Mouse (Mus musculus) splenic B cell, adult 2 months (primary cell): Measurements from ENCODE around the gene Banp.

Experiments used
- DNase-seq: peaks from one replicate; pipeline ENCODE4 v3.0.0-alpha.2; 2011; ENCODE audit warnings: low read depth, low spot score
- H3K27me3 ChIP-seq: 2 replicates; pipeline ENCODE4 v1.6.1; 2012; ENCODE audit warnings: mild to moderate bottlenecking, low read length, moderate library complexity, mixed read lengths; ENCODE audit not compliant: control insufficient read depth, poor library complexity, insufficient read depth, severe bottlenecking
- H3K36me3 ChIP-seq: 2 replicates; pipeline ENCODE4 v1.6.1; 2012; ENCODE audit warnings: mild to moderate bottlenecking, low read length, moderate library complexity, mixed read lengths; ENCODE audit not compliant: control insufficient read depth, poor library complexity, insufficient read depth, severe bottlenecking

Banp gene

GRCm38 (mm10) chr8:121952122-121952521 is 2.6 kb downstream of the Banp start:
- Histone ChIP-seq H3K36me3 (peaks cover 4% of the 10 kb centered on the region; the same call in 1 of the 2 replicates), H3K27me3 (no peaks in the 10 kb centered on the region)

GRCm38 (mm10) chr8:121952800-121953199 is 3.2 kb downstream of the Banp start:
- no peak for DNase-seq
- Histone ChIP-seq H3K36me3 (peaks cover 4% of the 10 kb centered on the region; the same call in 1 of the 2 replicates), H3K27me3 (no peaks in the 10 kb centered on the region)

More at GRCm38 (mm10) chr8:121952122-121952521, 2.6 kb downstream of the Banp start:
- DNase-seq = no peak

- DNase-seq = no peak
- Histone ChIP-seq H3K36me3 (peaks cover 4% of the 10 kb centered on the region; the same call in 1 of the 2 replicates), H3K27me3 (no peaks in the 10 kb centered on the region)
Observed at GRCm38 (mm10) chr8:121953821-121954545, 4.4 kb downstream of the Banp start.

GRCm38 (mm10) chr8:121954981-121955555 is 5.5 kb downstream of the Banp start:
- no peak for DNase-seq
- H3K36me3 ChIP-seq = peaks cover 4% of the 10 kb centered on the region; the same call in 1 of the 2 replicates
- H3K27me3 ChIP-seq = no peaks in the 10 kb centered on the region

- Histone ChIP-seq H3K36me3 (peaks cover 4% of the 10 kb centered on the region; the same call in 1 of the 2 replicates), H3K27me3 (no peaks in the 10 kb centered on the region)
- no peak for DNase-seq
Observed at GRCm38 (mm10) chr8:121955825-121956500, 6.4 kb downstream of the Banp start.

GRCm38 (mm10) chr8:121958395-121958794 is 8.8 kb downstream of the Banp start:
- Histone ChIP-seq H3K36me3 (peaks cover 6% of the 10 kb centered on the region; the same call in 1 of the 2 replicates), H3K27me3 (no peaks in the 10 kb centered on the region)
- no peak for DNase-seq

- H3K36me3 ChIP-seq = 0 out of 2 replicates have a peak, but pooled peaks cover 2% of the 10 kb centered on the region
- H3K27me3 ChIP-seq = no peaks in the 10 kb centered on the region
- no peak for DNase-seq
Observed at GRCm38 (mm10) chr8:121962892-121963291, 13.3 kb downstream of the Banp start.

- no peak for DNase-seq
- Histone ChIP-seq H3K27me3 (no peaks in the 10 kb centered on the region), H3K36me3 (0 out of 2 replicates have a peak, but pooled peaks cover 2% of the 10 kb centered on the region)
Observed at GRCm38 (mm10) chr8:121964716-121965512, 15.4 kb downstream of the Banp start.

GRCm38 (mm10) chr8:121966110-121966509 is 16.6 kb downstream of the Banp start:
- DNase-seq = no peak
- 0 out of 2 replicates have a peak, but pooled peaks cover 2% of the 10 kb centered on the region for H3K36me3 ChIP-seq
- H3K27me3 ChIP-seq = no peaks in the 10 kb centered on the region

GRCm38 (mm10) chr8:121966714-121967448 is 17.3 kb downstream of the Banp start:
- H3K27me3 ChIP-seq = no peaks in the 10 kb centered on the region
- H3K36me3 ChIP-seq = no peaks in the 10 kb centered on the region
- DNase-seq = no peak

- DNase-seq = no peak
- H3K36me3 ChIP-seq = no peaks in the 10 kb centered on the region
- no peaks in the 10 kb centered on the region for H3K27me3 ChIP-seq
Observed at GRCm38 (mm10) chr8:121967977-121968376, 18.4 kb downstream of the Banp start.

GRCm38 (mm10) chr8:121968542-121968941 is 19.0 kb downstream of the Banp start:
- no peaks in the 10 kb centered on the region for H3K36me3 ChIP-seq
- DNase-seq = no peak
- H3K27me3 ChIP-seq = no peaks in the 10 kb centered on the region

- H3K36me3 ChIP-seq = peaks cover 5% of the 10 kb centered on the region; the same call in 1 of the 2 replicates
- H3K27me3 ChIP-seq = no peaks in the 10 kb centered on the region
- DNase-seq = no peak
Observed at GRCm38 (mm10) chr8:121970225-121970624, 20.7 kb downstream of the Banp start.
